Mouse (Mus musculus) C2C12 (cell line): ENCODE data around the gene Fdx1l.

Experiments used
- CTCF ChIP-seq: IDR thresholded peaks from one replicate; pipeline ENCODE4 v1.5.1; 2011; ENCODE audit not compliant: control insufficient read depth, insufficient read depth, insufficient read length
- FOSL1 ChIP-seq: IDR thresholded peaks from one replicate; pipeline ENCODE4 v1.8.0; 2011; ENCODE audit warnings: mild to moderate bottlenecking, low read length; ENCODE audit not compliant: poor library complexity, insufficient read depth, severe bottlenecking
- MAX ChIP-seq: IDR thresholded peaks from one replicate; pipeline ENCODE4 v1.6.1; 2011; ENCODE audit warnings: mild to moderate bottlenecking, control low read depth
- MYOD1 ChIP-seq: IDR thresholded peaks from one replicate; pipeline ENCODE4 v1.6.1; 2011; ENCODE audit warnings: low read depth; ENCODE audit not compliant: control insufficient read depth, insufficient read length
- MYOG ChIP-seq: IDR thresholded peaks from one replicate; pipeline ENCODE4 v1.6.1; 2011; ENCODE audit not compliant: control insufficient read depth, insufficient read length; ENCODE audit errors: extremely low read depth
- USF1 ChIP-seq: IDR thresholded peaks from one replicate; pipeline ENCODE4 v1.6.1; 2011; ENCODE audit warnings: low read depth, mild to moderate bottlenecking, control low read depth, moderate library complexity

GRCm38 (mm10) chr9:21045235-21045634 is 28.2 kb downstream of the Fdx1l start:
- TF ChIP-seq CTCF (no peak), MAX (no peak), MYOD1 (no peak), USF1 (no peak), FOSL1 (no peak), MYOG (no peak)
